8 mouse cellular contexts compared by ENCODE assay signal in the genomic region with DNA sequence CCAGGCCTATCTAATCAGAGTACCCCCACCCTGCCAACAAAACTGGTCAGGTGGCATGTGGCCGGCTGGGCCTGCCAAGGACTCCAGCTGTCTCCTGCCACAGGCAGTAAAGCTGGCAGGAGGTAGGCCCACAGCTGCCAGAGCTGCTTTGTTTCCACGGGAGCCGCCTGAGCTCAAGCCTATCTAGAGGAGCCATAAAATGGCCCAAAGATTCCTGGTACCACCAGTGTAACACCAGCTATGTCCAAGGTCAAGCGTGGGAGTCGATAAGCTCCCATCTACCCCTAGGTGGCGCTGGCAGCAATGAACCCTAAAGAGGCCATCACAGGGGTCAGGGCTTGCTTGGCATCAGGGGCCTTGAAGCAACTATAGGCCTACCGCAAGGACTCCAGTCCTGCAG. TPM values are rescaled to one million over a fixed set of nuclear protein-coding genes. Genes with fewer than 3 reads are reported as not detected.
DNase-seq lines count a peak whose midpoint lies in the region; ATAC-seq lines count a peak whose summit lies in the region.

No protein-coding gene starts in this region.

- 0 out of 2 replicates have a peak, but pooled peaks cover 2% of the 10 kb centered on the region for H3K9me3 ChIP-seq in kidney, embryonic 14.5 days (ENCODE audit: control insufficient read depth, low read length)
- H3K9me3 ChIP-seq in kidney, embryonic 15.5 days (replicated peaks), result no peaks in the 10 kb centered on the region

- H3K4me1 ChIP-seq in kidney, embryonic 14.5 days (ENCODE audit: control insufficient read depth, insufficient read depth, low read length), result no peaks in the 10 kb centered on the region
- H3K4me1 ChIP-seq in kidney, embryonic 15.5 days, result no peaks in the 10 kb centered on the region

- H3K4me3 ChIP-seq in kidney, embryonic 14.5 days (ENCODE audit: low read length), result no peak overlapping the region
- no peak overlapping the region for H3K4me3 ChIP-seq in kidney, embryonic 15.5 days (replicated peaks)

- WGBS in kidney, embryonic 14.5 days, result 63% methylated on average over 7 of the region's 7 CpGs
- 49% methylated on average over 7 of the region's 7 CpGs for WGBS in kidney, embryonic 15.5 days

- no peaks in the 10 kb centered on the region; the same call in 1 of the 2 replicates for H3K36me3 ChIP-seq in kidney, embryonic 14.5 days (ENCODE audit: control insufficient read depth, insufficient read depth, low read length)
- H3K36me3 ChIP-seq in kidney, embryonic 15.5 days, result peaks cover 24% of the 10 kb centered on the region; the same call in 1 of the 2 replicates

- H3K27me3 ChIP-seq in kidney, embryonic 14.5 days (ENCODE audit: control insufficient read depth, insufficient read depth, low read length), result no peaks in the 10 kb centered on the region
- no peaks in the 10 kb centered on the region for H3K27me3 ChIP-seq in kidney, embryonic 15.5 days

- no peak overlapping the region for H3K9ac ChIP-seq in kidney, embryonic 14.5 days (ENCODE audit: low read depth, low read length)
- H3K9ac ChIP-seq in kidney, embryonic 15.5 days, result no peak overlapping the region

- ATAC-seq in kidney, embryonic 14.5 days (ENCODE audit: low FRiP score, low TSS enrichment), result no peak
- ATAC-seq in kidney, embryonic 15.5 days (replicated peaks; ENCODE audit: low FRiP score), result peak; percentile 16; the same call in 1 of the 2 replicates
- ATAC-seq in megakaryocyte progenitor cell, adult 5-6 weeks (replicated peaks; ENCODE audit: poor library complexity), result peak; percentile 51
- no peak for ATAC-seq in monocyte, adult 5-6 weeks (replicated peaks; ENCODE audit: insufficient number of reproducible peaks, low FRiP score, low TSS enrichment, poor library complexity, severe bottlenecking)

- H3K4me2 ChIP-seq in kidney, embryonic 14.5 days (replicated peaks; ENCODE audit: low read depth, low read length), result no peak overlapping the region
- H3K4me2 ChIP-seq in kidney, embryonic 15.5 days, result no peak overlapping the region

- peak; percentile 73 for DNase-seq in kidney, adult 11 months
- DNase-seq in ZHBTc4 (ENCODE audit: low read depth, low spot score), result peak; percentile 83
- DNase-seq in gastrocnemius, postnatal 10 days, result peak; percentile 73
- no peak for DNase-seq in left cerebral cortex, adult 9 months (ENCODE audit: low spot score in 2 of 2)

- no peak overlapping the region for H3K27ac ChIP-seq in kidney, embryonic 14.5 days (ENCODE audit: low read depth, low read length)
- H3K27ac ChIP-seq in kidney, embryonic 15.5 days, result no peak overlapping the region

RNA-seq across cellular contexts. Expression of a gene that starts 17.8 kb away (rescaled TPM):
- polyA plus RNA-seq in kidney, embryonic 14.5 days (2014; fragmentation: Nextera tagmentation; extraction: Ambion mirVana), result 43.1 and 54.1 TPM in 2 replicates
- 10 to 100 TPM; 22.5 to 25.9 TPM for total RNA-seq in gastrocnemius, postnatal 10 days (2021)
- polyA plus RNA-seq in kidney, embryonic 15.5 days (2015; fragmentation: Nextera tagmentation; extraction: Ambion mirVana), result 40.6 and 46.7 TPM in 2 replicates
- total RNA-seq in megakaryocyte progenitor cell, adult 5-6 weeks (2015), result 0.07 and 2.1 TPM in 2 replicates
- 0.03 and 0.08 TPM in 2 replicates for total RNA-seq in megakaryocyte progenitor cell, adult 5-6 weeks (2017)
- total RNA-seq in monocyte, adult 5-6 weeks (2017), result 0.29 to 7.1 TPM (median 0.29 TPM) in 3 replicates

RNA-seq across cellular contexts. Expression of a gene that starts 36.6 kb away (rescaled TPM):
- 159 and 160 TPM in 2 replicates for polyA plus RNA-seq in kidney, embryonic 14.5 days (2014; fragmentation: Nextera tagmentation; extraction: Ambion mirVana)
- total RNA-seq in gastrocnemius, postnatal 10 days (2021), result 100 to 1,000 TPM in 1 of 2 experiments, 10 to 100 TPM in 1; 97.8 to 108 TPM
- polyA plus RNA-seq in kidney, embryonic 15.5 days (2015; fragmentation: Nextera tagmentation; extraction: Ambion mirVana), result 193 and 207 TPM in 2 replicates
- 67.6 and 85.2 TPM in 2 replicates for total RNA-seq in megakaryocyte progenitor cell, adult 5-6 weeks (2015)
- 52.9 and 84.5 TPM in 2 replicates for total RNA-seq in megakaryocyte progenitor cell, adult 5-6 weeks (2017)
- total RNA-seq in monocyte, adult 5-6 weeks (2017), result 50.1 to 102 TPM (median 65.6 TPM) in 3 replicates

RNA-seq across cellular contexts. Expression of a gene that starts 49.3 kb away (rescaled TPM):
- 730 and 1,037 TPM in 2 replicates for polyA plus RNA-seq in kidney, embryonic 14.5 days (2014; fragmentation: Nextera tagmentation; extraction: Ambion mirVana)
- 100 to 1,000 TPM; 545 to 616 TPM for total RNA-seq in gastrocnemius, postnatal 10 days (2021)
- polyA plus RNA-seq in kidney, embryonic 15.5 days (2015; fragmentation: Nextera tagmentation; extraction: Ambion mirVana), result 637 and 713 TPM in 2 replicates
- total RNA-seq in megakaryocyte progenitor cell, adult 5-6 weeks (2015), result 1,700 and 1,787 TPM in 2 replicates
- 2,626 and 3,717 TPM in 2 replicates for total RNA-seq in megakaryocyte progenitor cell, adult 5-6 weeks (2017)
- total RNA-seq in monocyte, adult 5-6 weeks (2017), result 1,771 to 2,174 TPM (median 1,777 TPM) in 3 replicates

Comparison
In these comparisons a context has a peak if more than half of its experiments do, and no peak if none do; other contexts are left out.
1. ATAC-seq: peak in kidney, embryonic 15.5 days (single experiment) and megakaryocyte progenitor cell, adult 5-6 weeks (single experiment); none in kidney, embryonic 14.5 days (single experiment) and monocyte, adult 5-6 weeks (single experiment).
2. DNase-seq: peak in kidney, adult 11 months (single experiment), ZHBTc4 (single experiment) and gastrocnemius, postnatal 10 days (single experiment); none in left cerebral cortex, adult 9 months (0 of 2).